Mouse (Mus musculus) forebrain, embryonic 11.5 days (tissue): Measurements from ENCODE around the gene Olfr963. TPM values are rescaled to one million over a fixed set of nuclear protein-coding genes. Genes with fewer than 3 reads are reported as not detected.
"Not testable (repeated sequence)": the region's sequence is repeated elsewhere in the genome, so short reads cannot be mapped to it uniquely, and the experiment has no call there.

Experiments used
- ATAC-seq: fragments of 200-750 bp; cut with Nextera tagmentation; replicated peaks from 2 replicates; pipeline ENCODE4 v1.8.0; 2017; ENCODE audit warnings: moderate TSS enrichment; ENCODE audit not compliant: low FRiP score
- DNase-seq: peaks from one replicate; pipeline ENCODE4 v3.0.0-alpha.2; 2017; ENCODE audit warnings: low spot score
- H3K27ac ChIP-seq: fragments of 300-500 bp; sonication (generic); 2 replicates; pipeline ENCODE4 v1.5.1; 2014; ENCODE audit warnings: low read depth, low read length
- H3K27me3 ChIP-seq: fragments of 300-500 bp; sonication (generic); 2 replicates; pipeline ENCODE4 v1.6.1; 2014; ENCODE audit warnings: mild to moderate bottlenecking, low read length, mixed read lengths; ENCODE audit not compliant: control insufficient read depth, insufficient read depth
- H3K36me3 ChIP-seq: fragments of 300-500 bp; sonication (generic); 2 replicates; pipeline ENCODE4 v1.6.1; 2014; ENCODE audit warnings: mild to moderate bottlenecking, low read length, moderate library complexity, mixed read lengths; ENCODE audit not compliant: control insufficient read depth, insufficient read depth
- H3K4me1 ChIP-seq: fragments of 300-500 bp; sonication (generic); replicated peaks from 2 replicates; pipeline ENCODE4 v1.6.1; 2014; ENCODE audit warnings: low read length, mixed read lengths; ENCODE audit not compliant: control insufficient read depth, insufficient read depth
- H3K4me2 ChIP-seq: fragments of 300-500 bp; sonication (generic); 2 replicates; pipeline ENCODE4 v1.6.1; 2014; ENCODE audit warnings: low read depth, mild to moderate bottlenecking, low read length, moderate library complexity, mixed read lengths; ENCODE audit not compliant: severe bottlenecking
- H3K4me3 ChIP-seq: fragments of 300-500 bp; sonication (generic); 2 replicates; pipeline ENCODE4 v1.5.1; 2014; ENCODE audit warnings: low read depth, low read length
- H3K9ac ChIP-seq: fragments of 300-500 bp; sonication (generic); 2 replicates; pipeline ENCODE4 v1.6.1; 2014; ENCODE audit warnings: low read length
- H3K9me3 ChIP-seq: fragments of 300-500 bp; sonication (generic); 2 replicates; pipeline ENCODE4 v1.6.1; 2016; ENCODE audit warnings: low read length, mixed read lengths; ENCODE audit not compliant: control insufficient read depth
- WGBS: fragments of 180-500 bp; shearing (Covaris S2); extraction: QIAGEN DNeasy Blood & Tissue Kit; methylation state at CpG from one replicate; pipeline ENCODE4 v1.1.7; 2014; 5-methylcytosine and 5-hydroxymethylcytosine counted together
- polyA plus RNA-seq: library from polyadenylated mRNA; unstranded; fragments of >200 nt; fragmentation: Nextera tagmentation; extraction: Ambion mirVana; gene quantifications from 2 replicates; pipeline ENCODE4 v1.2.1, GENCODE M21; 2014

The Olfr963 gene
- polyA plus RNA-seq, 1 experiment from 2014 or later = not detected

- ATAC-seq (no peak), DNase-seq (no peak)
- Histone ChIP-seq H3K9ac (no peak overlapping the region), H3K27ac (no peak overlapping the region), H3K9me3 (no peaks in the 10 kb centered on the region), H3K4me3 (no peak overlapping the region), H3K4me1 (no peaks in the 10 kb centered on the region), H3K4me2 (no peak overlapping the region), H3K36me3 (no peaks in the 10 kb centered on the region), H3K27me3 (no peaks in the 10 kb centered on the region)
- WGBS = 86% methylated on average over 2 of the region's 2 CpGs
Measured at GRCm38 (mm10) chr9:39669723-39670122, 2.7 kb downstream of the Olfr963 start.

GRCm38 (mm10) chr9:39674820-39675219 lies 7.8 kb downstream of the Olfr963 start:
- no peaks in the 10 kb centered on the region for H3K9me3 ChIP-seq
- DNase-seq (no peak), ATAC-seq (no peak)
- H3K27me3 ChIP-seq = no peaks in the 10 kb centered on the region
- H3K4me3 ChIP-seq = no peak overlapping the region
- no peaks in the 10 kb centered on the region for H3K36me3 ChIP-seq
- no peak overlapping the region for H3K9ac ChIP-seq
- WGBS = 85% methylated on average over 2 of the region's 2 CpGs
- no peak overlapping the region for H3K27ac ChIP-seq
- H3K4me1 ChIP-seq = no peaks in the 10 kb centered on the region
- no peak overlapping the region for H3K4me2 ChIP-seq

GRCm38 (mm10) chr9:39678557-39678956 lies 11.6 kb downstream of the Olfr963 start:
- ATAC-seq = no peak
- no peaks in the 10 kb centered on the region for H3K27me3 ChIP-seq
- H3K9ac ChIP-seq = no peak overlapping the region
- H3K27ac ChIP-seq = no peak overlapping the region
- WGBS = 91% methylated on average over 2 of the region's 2 CpGs
- no peak overlapping the region for H3K4me3 ChIP-seq
- DNase-seq = no peak
- no peak overlapping the region for H3K4me2 ChIP-seq
- no peaks in the 10 kb centered on the region for H3K36me3 ChIP-seq
- no peaks in the 10 kb centered on the region for H3K9me3 ChIP-seq
- H3K4me1 ChIP-seq = no peaks in the 10 kb centered on the region

- DNase-seq (no peak), ATAC-seq (no peak)
- no peak overlapping the region for H3K4me2 ChIP-seq
- no peaks in the 10 kb centered on the region for H3K36me3 ChIP-seq
- no peak overlapping the region for H3K9ac ChIP-seq
- H3K9me3 ChIP-seq = no peaks in the 10 kb centered on the region
- no peaks in the 10 kb centered on the region for H3K27me3 ChIP-seq
- no peak overlapping the region for H3K4me3 ChIP-seq
- no peaks in the 10 kb centered on the region for H3K4me1 ChIP-seq
- H3K27ac ChIP-seq = no peak overlapping the region
- 69% methylated on average over 2 of the region's 2 CpGs for WGBS
Measured at GRCm38 (mm10) chr9:39679280-39679679, 12.3 kb downstream of the Olfr963 start.

GRCm38 (mm10) chr9:39701123-39701522 lies 34.1 kb downstream of the Olfr963 start:
- H3K27ac ChIP-seq, H3K4me1 ChIP-seq, DNase-seq, H3K36me3 ChIP-seq, H3K4me3 ChIP-seq, H3K4me2 ChIP-seq, H3K9ac ChIP-seq, H3K9me3 ChIP-seq, ATAC-seq, H3K27me3 ChIP-seq: not testable (repeated sequence)
- 95% methylated on average over 7 of the region's 8 CpGs for WGBS

- Histone ChIP-seq H3K9me3 (no peaks in the 10 kb centered on the region), H3K36me3 (no peaks in the 10 kb centered on the region), H3K4me3 (no peak within 1 kb of the TSS), H3K9ac (no peak within 1 kb of the TSS), H3K27me3 (no peaks in the 10 kb centered on the region), H3K4me2 (no peak within 1 kb of the TSS), H3K27ac (no peak within 1 kb of the TSS), H3K4me1 (no peaks in the 10 kb centered on the region)
- DNase-seq (no peak), ATAC-seq (no peak)
Measured at GRCm38 (mm10) chr9:39707017-39707416, 40.0 kb downstream of the Olfr963 start, which contains the start of gene Olfr149. Gene Olfr149, minus strand, starts transcription at chr9:39707117.

GRCm38 (mm10) chr9:39708958-39709357 lies 42.0 kb downstream of the Olfr963 start:
- no peak for ATAC-seq
- 84% methylated on average over 3 of the region's 3 CpGs for WGBS
- H3K9ac ChIP-seq = no peak overlapping the region

GRCm38 (mm10) chr9:39711053-39711452 lies 44.0 kb downstream of the Olfr963 start, which contains the start of gene Olfr965:
Gene Olfr965, plus strand, starts transcription at chr9:39711353.
- no peak for ATAC-seq
- no peaks in the 10 kb centered on the region for H3K9me3 ChIP-seq
- H3K4me3 ChIP-seq = no peak within 1 kb of the TSS

More at GRCm38 (mm10) chr9:39708958-39709357, 42.0 kb downstream of the Olfr963 start:
- H3K4me2 ChIP-seq = no peak overlapping the region
- no peaks in the 10 kb centered on the region for H3K9me3 ChIP-seq
- no peak for DNase-seq
- H3K36me3 ChIP-seq = no peaks in the 10 kb centered on the region
- H3K4me3 ChIP-seq = no peak overlapping the region
- no peaks in the 10 kb centered on the region for H3K4me1 ChIP-seq
- H3K27me3 ChIP-seq = no peaks in the 10 kb centered on the region
- H3K27ac ChIP-seq = no peak overlapping the region

More at GRCm38 (mm10) chr9:39711053-39711452, 44.0 kb downstream of the Olfr963 start, which contains the start of gene Olfr965:
- Histone ChIP-seq H3K9ac (no peak within 1 kb of the TSS), H3K4me2 (no peak within 1 kb of the TSS), H3K27ac (no peak within 1 kb of the TSS), H3K4me1 (no peaks in the 10 kb centered on the region), H3K27me3 (no peaks in the 10 kb centered on the region), H3K36me3 (no peaks in the 10 kb centered on the region)
- no peak for DNase-seq
